Mouse (Mus musculus) embryo, embryonic 10 days (tissue): ENCODE measurements at regions not wholly inside any gene's neighbourhood (a gene's known extent, or its start where the extent isn't known, plus 50 kb on each side); places are given as distances from the start of the nearest gene placed in this dataset.
"Not testable (repeated sequence)": the region's sequence is repeated elsewhere in the genome, so short reads cannot be mapped to it uniquely, and the experiment has no call there.

Source experiments
- DNase-seq: peaks from one replicate; pipeline ENCODE4 v3.0.0-alpha.2; 2015; ENCODE audit warnings: low spot score

DNA sequence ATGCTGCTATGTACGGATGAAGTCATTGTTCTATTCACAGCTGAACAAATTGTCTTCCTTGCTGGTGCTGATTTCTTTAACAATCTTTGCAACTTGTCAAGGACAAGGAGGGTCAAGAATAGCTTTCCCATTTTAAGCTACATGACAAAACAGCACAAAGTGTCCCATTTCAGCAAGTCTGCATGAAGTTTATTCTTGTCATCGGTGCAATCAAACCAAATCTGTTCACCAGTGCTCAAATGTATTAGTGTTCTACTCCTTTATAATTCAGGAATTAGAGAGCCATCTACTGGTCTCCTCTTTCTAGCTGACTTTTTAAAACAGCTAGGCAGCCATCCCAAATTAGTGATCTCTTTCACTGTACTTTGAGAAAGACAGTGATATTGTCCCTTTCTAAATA is 1040.8 kb downstream of the Galc start:
- DNase-seq, result no peak

DNA sequence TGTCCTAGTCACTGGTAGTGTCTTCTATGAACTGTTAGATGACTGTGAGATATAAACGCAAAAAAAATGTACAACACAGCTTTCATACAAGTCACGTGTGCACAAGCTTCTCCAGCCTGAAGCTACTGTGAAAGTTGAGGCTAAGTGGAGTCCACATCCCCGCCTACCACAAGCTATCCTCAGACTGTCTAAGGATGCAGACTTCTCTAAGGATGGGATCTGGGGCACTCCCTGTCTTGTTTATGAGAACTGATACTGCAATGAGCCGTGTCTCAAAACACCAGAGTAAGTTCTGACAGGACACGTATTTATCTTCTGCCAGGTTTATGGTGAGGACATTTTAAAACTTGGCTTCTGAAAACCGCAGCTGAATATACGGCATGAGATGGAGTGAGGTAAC is 1041.7 kb downstream of the Galc start:
- DNase-seq, result no peak

DNA sequence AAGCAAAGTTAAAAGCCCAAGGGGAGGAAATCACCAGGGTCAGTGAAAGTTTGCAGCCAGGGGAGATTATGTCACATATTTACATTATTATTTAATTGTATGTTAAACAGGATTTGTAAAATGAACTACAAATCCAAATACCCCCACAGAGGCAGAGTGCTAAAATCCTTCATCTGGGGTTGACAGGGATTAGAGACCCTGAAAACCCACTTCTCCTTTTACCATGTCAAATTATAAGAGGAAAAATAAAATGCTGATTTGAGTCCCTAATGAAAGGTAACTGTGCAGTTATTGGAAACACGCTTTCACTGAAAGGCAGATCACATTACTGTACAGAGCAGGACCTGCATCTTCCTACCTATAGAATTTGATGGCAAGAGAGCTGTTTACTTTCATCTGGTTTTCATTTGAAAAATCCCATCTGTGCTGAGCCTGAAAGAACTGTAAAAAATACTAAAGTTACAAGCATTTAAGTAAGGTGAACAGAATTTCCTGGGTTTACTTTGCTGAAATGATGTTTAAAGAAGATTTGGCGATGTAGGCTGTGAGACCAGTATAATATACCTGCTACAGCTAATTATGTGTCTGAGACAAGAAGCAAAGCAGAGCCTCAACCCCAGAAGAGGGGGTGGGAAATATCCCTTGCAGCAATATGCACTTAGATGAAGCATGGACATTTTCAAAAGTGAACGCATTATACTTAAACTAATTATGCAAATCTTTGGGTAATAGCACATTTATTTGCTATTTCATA is 1055.4 kb downstream of the Galc start:
- DNase-seq, result peak; percentile 5

DNA sequence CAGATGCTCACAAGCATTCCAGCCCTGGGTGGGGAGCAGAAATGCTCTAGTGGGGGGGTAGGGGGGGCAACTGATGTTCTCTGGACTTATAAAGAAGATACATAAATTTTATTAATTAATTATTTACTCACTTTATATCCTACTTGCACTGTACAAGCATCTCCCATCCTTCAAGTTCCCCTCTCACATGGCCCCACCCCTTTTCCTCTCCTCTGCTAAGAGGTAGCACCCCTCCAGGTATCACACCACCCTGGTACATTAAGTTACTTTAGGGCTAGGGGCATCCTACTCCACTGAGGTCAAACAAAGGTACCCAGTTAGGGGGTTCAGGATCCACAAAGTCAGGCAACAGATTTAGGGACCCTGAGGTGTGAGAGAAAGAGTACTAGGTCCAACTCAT is 1097.4 kb downstream of the Galc start:
- DNase-seq, result no peak

DNA sequence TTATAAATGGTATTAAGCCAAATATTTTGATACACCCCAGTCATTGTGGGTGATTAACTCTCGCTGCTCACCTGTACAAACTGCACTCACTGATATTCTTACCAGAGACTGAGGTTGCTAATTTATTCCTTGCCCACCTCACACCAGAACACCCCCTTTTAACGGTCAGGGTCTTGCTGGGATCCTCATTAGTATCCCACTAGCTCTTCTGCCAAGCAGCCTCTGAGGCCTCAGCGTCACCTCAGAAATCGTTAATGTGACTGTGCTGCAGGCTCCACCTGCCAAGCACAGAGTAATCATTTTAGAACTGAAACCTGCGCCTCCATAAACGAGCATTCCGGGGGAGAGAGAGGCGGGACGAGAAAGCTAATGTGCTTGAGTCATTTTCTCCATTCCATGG is 1097.8 kb downstream of the Galc start:
- no peak for DNase-seq

DNA sequence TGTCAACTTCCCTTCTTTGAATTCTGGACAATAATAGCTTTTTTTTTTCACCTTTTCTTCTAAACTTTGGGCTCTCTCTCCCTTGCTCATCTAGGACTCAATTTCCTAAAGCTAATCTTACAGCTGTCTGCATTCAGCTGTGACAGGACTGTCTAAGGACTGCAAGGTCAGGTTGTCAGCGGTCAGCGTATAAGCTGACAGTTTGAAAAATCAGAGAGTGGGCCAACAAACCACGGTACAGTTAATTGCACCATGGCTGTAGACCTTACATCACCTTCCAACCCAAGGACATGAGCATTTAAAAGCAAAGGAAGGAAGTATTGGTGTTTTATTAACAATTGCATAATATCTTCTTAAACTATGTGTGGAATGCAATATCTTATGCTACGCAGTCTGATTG is 1100.9 kb downstream of the Galc start:
- DNase-seq, result peak; percentile 10

DNA sequence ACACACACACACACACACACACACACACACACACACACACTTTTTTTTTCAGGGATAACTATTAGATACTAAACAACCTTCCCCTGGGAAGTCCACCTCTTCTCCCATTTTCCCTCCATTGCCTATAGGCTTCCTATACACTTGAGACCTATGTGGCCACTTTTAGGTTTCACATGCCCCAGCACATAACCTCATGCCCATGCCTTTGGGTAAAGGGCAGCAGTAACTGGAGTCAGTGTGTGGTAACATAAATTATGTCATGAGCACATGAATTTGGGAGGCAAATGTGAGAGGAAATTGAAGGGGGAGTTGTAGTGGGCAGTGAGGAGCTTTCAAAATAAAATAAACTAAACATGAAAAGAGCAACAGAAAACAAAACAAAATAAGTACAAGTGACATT is 1101.5 kb downstream of the Galc start:
- no peak for DNase-seq

DNA sequence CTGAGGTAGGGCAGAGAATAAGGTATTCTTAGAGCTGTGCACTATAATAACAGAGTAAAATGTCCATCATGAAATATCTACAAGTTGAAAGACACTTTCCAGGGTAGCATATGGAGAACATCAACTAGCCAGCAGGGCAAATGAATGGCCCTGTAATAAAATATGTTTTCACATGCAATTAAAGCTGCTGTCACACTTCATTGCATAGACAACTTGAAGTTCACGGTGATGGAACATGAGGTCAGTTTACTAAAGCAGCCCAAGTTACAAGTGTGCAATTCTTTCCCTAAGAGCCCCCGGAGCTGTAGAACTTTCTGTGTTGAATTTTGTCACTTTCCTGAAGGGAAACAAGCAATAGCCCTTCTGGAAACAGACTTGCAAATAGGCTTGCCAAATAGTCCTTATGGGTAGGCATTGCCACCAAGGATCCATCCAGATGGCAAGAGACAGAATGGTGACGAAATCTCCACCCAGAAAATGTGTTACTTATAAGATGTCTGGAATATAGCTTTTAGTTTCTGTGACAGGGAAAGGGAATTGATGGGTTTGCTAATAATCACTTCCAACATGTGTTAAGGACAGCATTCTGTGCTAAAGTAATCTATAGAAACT is 1102.7 kb downstream of the Galc start:
- no peak for DNase-seq

DNA sequence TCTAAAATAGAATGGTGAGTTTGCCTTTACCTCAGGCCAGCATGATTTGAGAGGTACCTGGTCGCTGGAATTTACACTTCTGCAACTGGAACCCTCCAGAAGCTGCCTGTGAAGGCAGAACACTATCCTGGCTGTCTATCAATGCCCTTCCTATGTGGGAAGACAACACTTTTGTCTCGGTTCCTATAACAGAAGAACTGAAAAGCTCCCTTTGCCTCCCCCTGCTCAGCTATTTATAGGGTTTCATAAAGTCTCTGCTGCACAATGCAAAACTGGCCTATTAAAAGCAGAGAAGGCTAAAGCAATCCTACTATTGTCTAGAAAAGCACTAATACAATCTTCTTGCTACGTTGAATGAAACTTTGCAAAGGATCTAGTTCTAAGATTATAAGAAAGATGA is 1116.5 kb downstream of the Galc start:
- no peak for DNase-seq

DNA sequence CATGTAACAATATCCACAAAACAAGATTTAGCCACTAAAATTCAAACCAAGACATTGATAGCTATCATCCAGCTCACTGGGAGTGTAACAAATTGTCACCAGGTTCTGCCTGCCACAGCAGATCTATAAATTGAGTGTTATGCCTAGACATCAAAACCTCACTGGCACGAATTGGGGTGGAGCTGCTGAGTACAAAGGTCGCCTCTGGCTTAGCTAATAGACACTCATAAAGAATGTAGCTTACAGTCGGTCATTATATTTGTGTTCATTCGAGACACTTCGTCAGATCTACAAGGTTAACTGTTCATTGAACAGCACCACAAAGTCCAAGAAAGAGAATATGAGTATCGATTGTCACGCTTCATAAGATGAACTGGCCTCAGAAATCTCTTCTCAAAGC is 1121.3 kb downstream of the Galc start:
- DNase-seq, result no peak

DNA sequence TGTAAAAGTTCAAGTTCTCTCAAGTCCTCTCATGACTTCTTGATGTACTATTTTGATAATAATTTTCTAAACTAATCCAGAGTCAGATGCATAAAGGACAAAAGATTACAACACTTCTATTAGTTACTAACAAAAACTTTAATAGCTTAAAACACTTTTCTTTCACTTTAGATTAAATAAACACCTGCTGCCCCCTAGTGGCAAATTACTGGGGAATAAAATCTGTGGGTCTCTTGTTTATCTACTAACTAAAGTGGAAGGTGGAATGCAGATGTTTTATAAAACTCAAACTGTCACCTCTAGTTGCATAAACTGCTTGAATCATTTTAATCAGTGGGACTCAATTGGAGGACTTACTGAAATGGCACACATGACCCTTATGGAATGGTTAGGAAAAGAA is 1129.0 kb downstream of the Galc start:
- DNase-seq, result peak; percentile 5

DNA sequence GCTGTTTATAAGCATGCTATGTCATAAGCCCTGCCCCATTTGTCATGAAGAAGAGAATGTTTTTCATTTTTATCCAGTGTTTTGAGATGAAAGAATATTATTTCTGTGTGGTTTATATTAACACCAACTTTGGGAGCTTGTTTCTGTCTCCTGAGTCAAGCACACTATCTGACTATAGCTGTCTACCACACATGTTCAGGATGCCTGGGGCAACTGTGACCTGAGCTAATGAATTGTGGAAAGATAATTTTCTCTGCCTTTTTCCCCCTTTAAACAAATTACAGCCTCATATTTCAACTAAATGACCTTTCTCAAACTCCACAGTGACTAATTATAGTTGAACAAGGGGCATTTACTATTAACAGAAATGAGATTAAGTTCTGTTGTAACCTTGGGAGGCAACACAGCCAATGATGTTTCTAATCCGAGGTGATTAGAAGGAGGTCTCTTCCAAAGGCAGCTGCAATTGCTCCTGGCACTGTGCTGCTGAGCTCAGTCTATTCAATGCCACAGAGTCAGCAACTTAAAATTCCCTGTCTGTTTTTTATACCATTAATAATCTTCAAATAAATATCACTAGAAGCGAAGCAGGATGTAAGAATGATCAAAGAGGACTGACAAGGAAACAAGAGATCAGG is 1168.6 kb downstream of the Galc start:
- DNase-seq, result peak; percentile 10

DNA sequence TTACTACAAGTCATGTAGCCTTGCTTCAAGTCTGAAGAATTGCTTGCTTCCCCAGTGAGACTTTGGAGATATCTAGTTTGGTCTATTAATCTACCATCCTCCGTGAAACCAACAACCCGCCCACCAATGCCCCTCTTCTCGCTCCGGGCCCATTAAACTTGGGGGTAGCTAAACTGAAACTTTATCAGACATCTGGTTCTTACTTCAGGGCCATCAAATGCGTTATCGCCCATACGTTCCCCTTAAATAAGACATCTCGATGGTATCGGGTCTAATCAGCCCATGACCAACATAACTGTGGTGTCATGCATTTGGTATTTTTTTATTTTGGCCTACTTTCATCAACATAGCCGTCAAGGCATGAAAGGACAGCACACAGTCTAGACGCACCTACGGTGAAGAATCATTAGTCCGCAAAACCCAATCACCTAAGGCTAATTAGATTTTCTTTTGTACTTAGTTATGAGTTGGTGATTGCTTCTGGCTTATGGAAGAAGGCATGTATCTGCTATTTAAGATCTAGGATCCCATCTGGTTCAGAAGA is 1197.8 kb downstream of the Galc start:
- not testable (repeated sequence) for DNase-seq

DNA sequence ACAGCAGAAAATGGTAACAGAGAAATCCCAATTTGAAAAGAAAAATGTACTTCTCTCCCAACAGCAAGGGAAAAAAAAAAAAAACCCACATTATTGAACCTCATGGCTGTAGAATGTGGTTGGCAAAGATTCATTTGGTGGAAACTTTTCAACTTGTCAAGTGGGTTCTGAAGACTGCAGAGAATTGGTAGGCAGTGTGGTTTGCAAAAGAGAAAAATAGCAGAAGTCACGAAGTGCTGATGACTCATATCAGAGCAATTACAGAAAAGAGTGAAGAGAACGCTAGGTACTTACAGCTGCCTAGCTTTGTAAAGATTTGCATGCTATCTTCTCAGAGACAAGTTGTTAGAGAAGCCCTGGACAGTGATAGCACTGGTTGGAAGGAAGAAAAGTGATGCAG is 1211.6 kb downstream of the Galc start:
- DNase-seq, result no peak
